Mouse (Mus musculus) kidney, postnatal 0 days (tissue): ENCODE results near the gene B4galt7. TPM values are rescaled to one million over a fixed set of nuclear protein-coding genes. Genes with fewer than 3 reads are reported as not detected.
"Not testable (repeated sequence)": the region's sequence is repeated elsewhere in the genome, so short reads cannot be mapped to it uniquely, and the experiment has no call there.

Source experiments
- ATAC-seq: fragments of 200-750 bp; cut with Nextera tagmentation; replicated peaks from 2 replicates; pipeline ENCODE4 v1.8.0; 2017; ENCODE audit warnings: low read depth, moderate number of reproducible peaks, moderate TSS enrichment, moderate library complexity; ENCODE audit not compliant: low FRiP score
- DNase-seq: peaks from one replicate; pipeline ENCODE4 v3.0.0-alpha.2; 2016; ENCODE audit warnings: low spot score
- H3K27ac ChIP-seq: fragments of 300-500 bp; sonication (generic); 2 replicates; pipeline ENCODE4 v1.5.1; 2014; ENCODE audit warnings: mild to moderate bottlenecking
- H3K27me3 ChIP-seq: fragments of 300-500 bp; sonication (generic); 2 replicates; pipeline ENCODE4 v1.6.1; 2014; ENCODE audit warnings: low read length, mixed read lengths; ENCODE audit not compliant: insufficient read depth
- H3K36me3 ChIP-seq: fragments of 300-500 bp; sonication (generic); 2 replicates; pipeline ENCODE4 v1.6.1; 2014; ENCODE audit warnings: low read length, mixed read lengths; ENCODE audit not compliant: insufficient read depth
- H3K4me1 ChIP-seq: fragments of 300-500 bp; sonication (generic); replicated peaks from 2 replicates; pipeline ENCODE4 v1.6.1; 2014; ENCODE audit warnings: antibody characterized with exemption, low read length, mixed read lengths; ENCODE audit not compliant: insufficient read depth
- H3K4me2 ChIP-seq: fragments of 300-500 bp; sonication (generic); 2 replicates; pipeline ENCODE4 v1.6.1; 2014; ENCODE audit warnings: mild to moderate bottlenecking, low read length, moderate library complexity, mixed read lengths
- H3K4me3 ChIP-seq: fragments of 300-500 bp; sonication (generic); replicated peaks from 2 replicates; pipeline ENCODE4 v1.5.1; 2014; ENCODE audit warnings: low read depth, low read length
- H3K9ac ChIP-seq: fragments of 300-500 bp; sonication (generic); 2 replicates; pipeline ENCODE4 v1.6.1; 2014; ENCODE audit warnings: low read depth, low read length
- H3K9me3 ChIP-seq: fragments of 300-500 bp; sonication (generic); replicated peaks from 2 replicates; pipeline ENCODE4 v1.6.1; 2016; ENCODE audit warnings: low read length, inconsistent platforms, mixed read lengths
- CTCF ChIP-seq: IDR thresholded peaks from 2 replicates; pipeline ENCODE4 v1.5.1; 2016; ENCODE audit warnings: antibody characterized with exemption, low read depth, mild to moderate bottlenecking, moderate library complexity
- WGBS: fragments of 180-500 bp; shearing (Covaris S2); extraction: QIAGEN DNeasy Blood & Tissue Kit; methylation state at CpG from one replicate; pipeline ENCODE4 v1.1.7; 2014; 5-methylcytosine and 5-hydroxymethylcytosine counted together
- polyA plus RNA-seq: library from polyadenylated mRNA; unstranded; fragments of >200 nt; fragmentation: Nextera tagmentation; extraction: Ambion mirVana; gene quantifications from 2 replicates; pipeline ENCODE4 v1.2.1, GENCODE M21; 2015

The B4galt7 gene
- polyA plus RNA-seq, 1 experiment from 2014 or later, result 20.1 TPM

DNA sequence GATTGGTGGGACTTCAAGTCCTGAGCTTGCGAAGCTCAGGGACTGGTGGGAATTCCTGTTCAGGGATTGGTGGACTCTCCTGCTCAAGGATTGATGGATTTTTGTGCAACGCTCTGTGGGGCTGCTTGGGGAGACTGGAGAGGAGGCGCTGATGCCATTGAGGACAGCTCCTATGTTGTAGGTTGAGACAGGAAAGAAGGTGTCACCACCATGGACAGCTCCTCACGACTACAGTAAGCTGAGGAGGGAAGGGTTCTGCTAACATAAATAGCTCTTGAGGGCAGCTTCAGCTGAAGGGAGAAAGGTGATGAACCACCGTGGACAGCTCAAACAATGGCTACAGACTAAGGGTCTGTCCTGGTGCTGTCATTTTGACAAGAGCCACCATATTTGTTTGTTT is 23.8 kb upstream of the B4galt7 start:
- Histone ChIP-seq H3K27ac (no peak overlapping the region), H3K9ac (no peak overlapping the region), H3K4me1 (0 out of 2 replicates have a peak, but pooled peaks cover 3% of the 10 kb centered on the region), H3K36me3 (no peaks in the 10 kb centered on the region), H3K9me3 (no peaks in the 10 kb centered on the region), H3K4me3 (no peak overlapping the region), H3K4me2 (no peak overlapping the region), H3K27me3 (no peaks in the 10 kb centered on the region)
- no peak for TF ChIP-seq CTCF
- DNase-seq (no peak), ATAC-seq (no peak)
- WGBS, result 63% methylated on average over 5 of the region's 5 CpGs

DNA sequence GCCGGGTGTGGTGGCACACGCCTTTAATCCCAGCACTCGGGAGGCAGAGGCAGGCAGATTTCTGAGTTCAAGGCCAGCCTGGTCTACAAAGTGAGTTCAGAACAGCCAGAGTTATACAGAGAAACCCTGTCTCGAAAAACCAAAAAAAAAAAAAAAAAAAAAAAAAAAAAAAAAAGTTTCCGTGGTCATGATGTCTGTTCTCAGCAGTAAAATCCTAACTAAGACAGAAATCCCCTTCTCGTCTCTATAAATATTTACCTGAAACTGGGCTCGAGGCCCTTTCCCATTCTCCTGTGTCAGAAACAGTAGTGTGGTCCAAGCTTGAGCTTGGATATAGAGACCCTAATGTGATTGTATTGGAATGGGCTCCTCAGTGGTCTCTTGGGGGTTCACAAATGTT is 22.8 kb upstream of the B4galt7 start:
- DNase-seq, H3K4me3 ChIP-seq, H3K27me3 ChIP-seq, H3K9me3 ChIP-seq, H3K9ac ChIP-seq, ATAC-seq, H3K4me2 ChIP-seq, H3K36me3 ChIP-seq, H3K4me1 ChIP-seq, H3K27ac ChIP-seq: not testable (repeated sequence)
- WGBS, result 93% methylated on average over 7 of the region's 7 CpGs

DNA sequence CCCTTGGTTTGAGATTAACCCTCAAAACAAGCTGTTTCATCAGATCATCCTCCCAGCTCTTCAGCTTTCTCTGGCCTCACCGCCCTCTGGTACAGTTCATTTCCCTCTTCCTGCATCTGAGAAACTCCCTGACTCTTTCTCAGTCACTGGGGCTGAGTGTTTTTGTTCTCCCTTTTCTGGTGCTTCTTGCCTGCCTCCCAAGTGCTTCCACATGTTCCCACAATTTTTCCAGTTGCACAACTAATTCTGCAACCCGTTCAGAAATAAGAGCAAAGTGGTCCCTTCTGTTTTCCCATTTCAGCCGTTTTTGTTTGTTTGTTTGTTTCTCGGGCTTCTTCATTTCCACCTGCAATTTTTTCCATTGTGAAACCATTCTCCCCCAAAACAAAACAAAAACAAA is 21.6 kb upstream of the B4galt7 start:
- no peak overlapping the region for H3K9ac ChIP-seq
- H3K36me3 ChIP-seq, result no peaks in the 10 kb centered on the region
- WGBS, result 76% methylated on average over 4 of the region's 4 CpGs
- no peaks in the 10 kb centered on the region for H3K4me1 ChIP-seq
- no peak for TF ChIP-seq CTCF
- H3K27me3 ChIP-seq, result no peaks in the 10 kb centered on the region
- H3K27ac ChIP-seq, result no peak overlapping the region
- no peak for DNase-seq
- H3K9me3 ChIP-seq, result no peaks in the 10 kb centered on the region
- no peak overlapping the region for H3K4me2 ChIP-seq
- no peak for ATAC-seq
- no peak overlapping the region for H3K4me3 ChIP-seq

DNA sequence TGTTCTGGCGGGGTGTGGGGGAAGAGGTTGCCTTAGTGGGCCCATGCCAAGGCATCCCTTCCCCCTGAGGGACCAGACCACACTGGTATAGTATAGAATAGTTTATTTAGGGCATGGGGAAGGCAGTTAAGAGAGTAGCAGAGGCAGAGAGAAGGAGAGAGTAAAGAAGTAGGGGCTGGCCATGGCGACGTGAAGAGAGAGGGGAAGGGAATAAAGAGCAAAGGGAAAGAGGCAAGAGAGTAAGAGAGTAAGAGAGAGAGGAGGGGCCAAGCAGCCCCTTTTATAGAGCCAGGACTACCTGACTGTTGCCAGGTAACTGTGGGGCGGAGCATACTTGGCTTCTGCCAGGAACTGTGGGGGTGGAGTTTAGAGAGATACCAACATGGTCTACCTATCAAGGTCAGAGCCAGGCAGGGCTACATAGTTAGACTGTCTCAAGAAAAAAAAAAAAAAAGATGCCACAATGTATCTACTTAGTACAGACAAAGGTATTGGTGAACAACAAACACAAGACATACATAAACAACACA is 7.7 kb upstream of the B4galt7 start:
- Histone ChIP-seq H3K36me3 (peaks cover 19% of the 10 kb centered on the region), H3K27ac (no peak overlapping the region), H3K9me3 (no peaks in the 10 kb centered on the region), H3K4me2 (no peak overlapping the region), H3K4me3 (no peak overlapping the region), H3K9ac (no peak overlapping the region), H3K4me1 (peaks cover 4% of the 10 kb centered on the region), H3K27me3 (no peaks in the 10 kb centered on the region)
- ATAC-seq, result no peak
- DNase-seq, result no peak
- TF ChIP-seq CTCF, result no peak
- 77% methylated on average over 4 of the region's 4 CpGs for WGBS

DNA sequence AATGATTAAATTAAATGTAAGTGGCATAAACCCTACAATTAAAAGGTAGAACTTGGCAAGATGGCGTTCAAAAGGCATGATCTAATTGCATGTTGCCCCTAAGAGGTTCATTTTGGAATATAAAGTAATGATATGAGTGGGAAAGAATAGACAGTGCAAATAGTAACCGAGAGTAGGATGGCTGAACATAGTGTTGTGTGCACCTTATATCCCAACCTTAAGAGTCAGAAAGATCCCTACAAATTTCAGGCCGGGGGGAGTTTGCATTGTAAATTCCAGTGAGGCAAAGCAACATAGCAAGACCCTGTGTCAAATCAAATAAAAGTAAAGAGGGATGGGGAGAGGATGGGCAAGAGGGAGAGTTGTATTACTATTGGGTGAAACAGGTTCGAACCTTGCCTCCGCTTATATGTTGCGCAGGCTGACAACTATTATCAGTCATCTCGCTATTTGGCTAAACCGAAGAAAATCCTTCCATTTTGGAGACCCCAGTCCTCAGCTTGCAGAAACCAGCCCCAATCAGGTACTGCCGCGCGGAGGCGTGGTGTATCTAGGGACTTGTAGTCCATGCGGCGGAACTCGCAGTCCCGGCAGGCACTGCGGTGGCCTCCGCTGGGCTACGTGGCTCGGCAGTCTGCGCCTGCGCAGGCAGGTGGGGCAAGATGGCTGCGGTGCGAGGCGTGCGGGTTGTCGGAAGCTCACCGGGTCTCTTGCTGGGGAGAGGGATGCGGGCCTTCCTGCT is 7.0 kb upstream of the B4galt7 start:
- H3K9me3 ChIP-seq, result no peaks in the 10 kb centered on the region
- peaks cover 20% of the 10 kb centered on the region for H3K36me3 ChIP-seq
- no peaks in the 10 kb centered on the region for H3K27me3 ChIP-seq
- DNase-seq, result peak; percentile 97
- H3K4me2 ChIP-seq, result peak overlapping the region; percentile 73
- ATAC-seq, result peak; percentile 96
- peak; percentile 45 for TF ChIP-seq CTCF
- WGBS, result 5% methylated on average over 29 of the region's 29 CpGs
- H3K27ac ChIP-seq, result 0 out of 2 replicates have a peak overlapping the region, but pooled peaks have one; percentile 37
- H3K4me1 ChIP-seq, result peaks cover 4% of the 10 kb centered on the region
- peak overlapping the region; percentile 86 for H3K4me3 ChIP-seq
- H3K9ac ChIP-seq, result peak overlapping the region; percentile 88

DNA sequence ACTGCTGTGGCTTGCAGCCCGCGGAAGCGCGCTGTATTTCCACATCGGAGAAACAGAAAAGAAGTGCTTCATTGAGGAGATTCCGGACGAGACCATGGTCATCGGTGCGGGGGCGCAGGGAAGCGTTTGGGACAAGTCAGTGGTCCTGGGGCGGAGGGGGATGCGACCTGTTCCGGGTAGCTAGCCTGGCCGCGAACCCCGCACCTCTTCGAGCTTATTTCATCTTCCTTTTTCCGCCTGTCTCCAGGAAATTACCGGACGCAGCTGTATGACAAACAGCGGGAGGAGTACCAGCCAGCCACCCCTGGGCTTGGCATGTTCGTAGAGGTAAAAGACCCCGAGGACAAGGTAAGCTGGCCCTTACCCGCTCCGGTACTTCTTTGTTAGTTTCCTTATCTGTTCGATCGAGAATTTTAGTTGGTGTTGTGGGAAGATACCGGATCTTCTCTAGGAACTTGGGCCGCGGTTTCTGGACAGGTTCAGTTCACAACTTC is 6.4 kb upstream of the B4galt7 start:
- no peak for TF ChIP-seq CTCF
- DNase-seq (peak; percentile 20), ATAC-seq (peak; percentile 37)
- Histone ChIP-seq H3K4me1 (peaks cover 4% of the 10 kb centered on the region), H3K4me2 (peak overlapping the region; percentile 73), H3K27me3 (no peaks in the 10 kb centered on the region), H3K36me3 (peaks cover 24% of the 10 kb centered on the region), H3K27ac (0 out of 2 replicates have a peak overlapping the region, but pooled peaks have one; percentile 37), H3K9me3 (no peaks in the 10 kb centered on the region), H3K4me3 (peak overlapping the region; percentile 86), H3K9ac (peak overlapping the region; percentile 88)
- WGBS, result under 1% methylated on average over 30 of the region's 31 CpGs
